Mouse (Mus musculus): Measurements from ENCODE around the gene Rbm8a.

DNA sequence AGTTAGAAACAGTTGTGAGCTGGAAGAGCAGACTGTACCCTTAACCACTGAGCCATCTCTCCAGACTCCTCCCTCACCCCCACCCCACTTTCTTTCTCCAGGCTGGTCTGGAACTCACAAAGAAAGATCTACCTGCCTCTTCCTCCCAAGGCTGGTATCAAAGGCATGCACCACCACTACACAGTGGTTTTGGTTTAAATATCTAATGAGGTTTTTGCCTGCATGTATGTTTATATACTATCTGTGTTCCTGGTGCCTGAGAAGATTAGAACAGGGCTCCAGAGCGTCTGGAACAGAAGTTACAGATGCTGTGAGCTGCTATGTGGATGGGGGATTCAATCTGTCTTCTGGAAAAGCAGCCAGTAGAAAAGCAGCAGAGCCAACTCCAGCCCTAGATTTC is 4.3 kb downstream of the Rbm8a start:
- TF ChIP-seq CTCF (IDR thresholded peaks at IDR 0.05; ENCODE audit: low read depth, low read length) (no peak), POLR2A (IDR thresholded peaks at IDR 0.05; ENCODE audit: insufficient read depth, low read length) (no peak), EP300 (IDR thresholded peaks at IDR 0.05; ENCODE audit: insufficient read depth, low read depth, low read length) (no peak)
